Mouse (Mus musculus): ENCODE data around the gene Hoxc11. TPM values are rescaled to one million over a fixed set of nuclear protein-coding genes. Genes with fewer than 3 reads are reported as not detected.
A peak's percentile ranks its signal among the peaks of the same experiment; 100 is the strongest.

Hoxc11 gene
- polyA plus RNA-seq, 1 experiment from 2014 or later, result 0.06 TPM

- no peak overlapping the region for H3K9ac ChIP-seq (ENCODE audit: low read depth, low read length)
- H3K4me3 ChIP-seq (ENCODE audit: low read length), result peak overlapping the region; percentile 13; the same call in 1 of the 2 replicates
- peaks cover 98% of the 10 kb centered on the region for H3K27me3 ChIP-seq (replicated peaks; ENCODE audit: control insufficient read depth, insufficient read depth, low read length)
- H3K4me2 ChIP-seq (ENCODE audit: low read depth, low read length), result no peak overlapping the region
- no peaks in the 10 kb centered on the region for H3K36me3 ChIP-seq (ENCODE audit: control insufficient read depth, insufficient read depth, low read length)
- H3K4me1 ChIP-seq (ENCODE audit: control insufficient read depth, insufficient read depth, low read length), result no peaks in the 10 kb centered on the region
- no peak for ATAC-seq
- no peaks in the 10 kb centered on the region for H3K9me3 ChIP-seq (ENCODE audit: control insufficient read depth, low read length)
- 1% methylated on average over 27 of the region's 27 CpGs for WGBS
- H3K27ac ChIP-seq (ENCODE audit: low read length), result no peak overlapping the region
These were observed 19.3 kb upstream of the Hoxc11 start for GRCm38 (mm10) chr15:102934897-102935296.

DNA sequence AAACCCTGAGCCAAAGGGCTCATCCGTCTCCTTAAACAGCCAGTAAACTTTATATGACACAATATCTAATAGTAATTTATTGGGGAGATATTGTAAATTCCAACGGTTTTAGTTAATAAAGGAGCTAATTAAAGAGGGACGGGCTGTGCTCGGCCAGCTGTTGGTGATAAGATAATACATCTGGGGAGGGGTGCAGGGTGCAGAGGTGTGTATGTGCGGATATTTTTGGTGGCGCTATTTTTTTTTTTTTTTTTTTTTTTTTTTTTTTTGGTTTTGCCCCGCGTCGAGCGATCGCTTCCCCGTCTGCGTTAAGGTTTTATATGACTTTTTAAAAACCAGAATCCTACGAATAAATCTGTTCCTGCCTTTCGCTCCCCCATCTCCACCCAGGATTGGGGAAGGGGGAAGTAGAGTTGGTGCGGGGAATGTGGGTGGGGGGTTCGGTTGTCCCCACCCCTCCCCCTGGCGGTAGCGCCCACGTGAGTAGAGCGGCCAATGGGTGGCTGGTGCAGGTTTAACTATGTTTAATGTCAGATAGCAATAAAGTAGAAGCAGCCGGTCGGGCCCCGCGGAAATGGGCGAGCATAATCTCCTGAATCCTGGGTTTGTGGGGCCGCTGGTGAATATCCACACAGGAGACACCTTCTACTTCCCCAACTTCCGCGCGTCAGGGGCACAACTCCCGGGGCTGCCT lies 17.8 kb upstream of the Hoxc11 start, which contains the start of gene Hoxc12:
Gene Hoxc12, plus strand, starts transcription at position 479 of the 694 bp plus-strand sequence.
- 1% methylated on average over 31 of the region's 31 CpGs for WGBS
- Histone ChIP-seq H3K4me1 (ENCODE audit: control insufficient read depth, insufficient read depth, low read length) (no peaks in the 10 kb centered on the region), H3K36me3 (ENCODE audit: control insufficient read depth, insufficient read depth, low read length) (no peaks in the 10 kb centered on the region), H3K27ac (ENCODE audit: low read length) (no peak within 1 kb of the TSS), H3K4me2 (ENCODE audit: low read depth, low read length) (no peak within 1 kb of the TSS), H3K27me3 (replicated peaks; ENCODE audit: control insufficient read depth, insufficient read depth, low read length) (peaks cover 98% of the 10 kb centered on the region), H3K9me3 (ENCODE audit: control insufficient read depth, low read length) (no peaks in the 10 kb centered on the region), H3K9ac (ENCODE audit: low read depth, low read length) (no peak within 1 kb of the TSS), H3K4me3 (ENCODE audit: low read length) (no peak within 1 kb of the TSS; the same call in 1 of the 2 replicates)
- ATAC-seq, result no peak

DNA sequence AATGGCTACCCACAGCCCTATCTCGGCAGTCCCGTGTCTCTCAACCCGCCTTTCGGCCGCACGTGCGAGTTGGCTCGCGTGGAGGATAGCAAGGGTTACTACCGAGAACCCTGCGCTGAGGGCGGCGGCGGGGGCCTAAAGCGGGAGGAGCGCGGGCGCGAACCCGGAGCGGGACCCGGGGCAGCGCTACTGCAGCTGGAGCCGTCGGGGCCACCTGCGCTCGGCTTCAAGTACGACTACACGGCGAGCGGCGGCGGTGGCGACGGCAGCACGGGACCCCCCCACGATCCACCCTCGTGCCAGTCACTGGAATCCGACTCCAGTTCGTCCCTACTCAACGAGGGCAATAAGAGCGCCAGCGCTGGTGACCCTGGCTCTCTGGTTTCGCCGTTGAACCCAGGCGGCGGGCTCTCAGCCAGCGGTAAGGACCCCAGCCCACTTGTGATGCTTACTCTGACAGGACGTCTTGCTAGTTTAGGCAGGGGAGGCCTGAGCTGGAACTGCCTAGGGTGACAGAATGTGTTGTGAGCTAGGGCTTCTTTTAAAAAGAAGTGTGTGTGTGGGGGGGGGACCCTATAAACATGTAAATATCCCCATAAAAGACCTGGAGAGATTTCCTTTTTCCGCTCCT lies 17.1 kb upstream of the Hoxc11 start:
- 2% methylated on average over 50 of the region's 50 CpGs for WGBS
- no peak overlapping the region for H3K9ac ChIP-seq (ENCODE audit: low read depth, low read length)
- no peaks in the 10 kb centered on the region for H3K4me1 ChIP-seq (ENCODE audit: control insufficient read depth, insufficient read depth, low read length)
- no peaks in the 10 kb centered on the region for H3K9me3 ChIP-seq (ENCODE audit: control insufficient read depth, low read length)
- H3K4me2 ChIP-seq (ENCODE audit: low read depth, low read length), result no peak overlapping the region
- H3K27ac ChIP-seq (ENCODE audit: low read length), result no peak overlapping the region
- no peak overlapping the region; the same call in 1 of the 2 replicates for H3K4me3 ChIP-seq (ENCODE audit: low read length)
- H3K36me3 ChIP-seq (ENCODE audit: control insufficient read depth, insufficient read depth, low read length), result no peaks in the 10 kb centered on the region
- H3K27me3 ChIP-seq (replicated peaks; ENCODE audit: control insufficient read depth, insufficient read depth, low read length), result peaks cover 98% of the 10 kb centered on the region
- ATAC-seq, result no peak

GRCm38 (mm10) chr15:102939256-102940155 lies 14.7 kb upstream of the Hoxc11 start:
- WGBS, result 3% methylated on average over 34 of the region's 34 CpGs
- no peaks in the 10 kb centered on the region for H3K36me3 ChIP-seq (ENCODE audit: control insufficient read depth, insufficient read depth, low read length)
- H3K9ac ChIP-seq (ENCODE audit: low read depth, low read length), result no peak overlapping the region
- ATAC-seq, result no peak
- no peaks in the 10 kb centered on the region for H3K9me3 ChIP-seq (ENCODE audit: control insufficient read depth, low read length)
- H3K27me3 ChIP-seq (replicated peaks; ENCODE audit: control insufficient read depth, insufficient read depth, low read length), result peaks cover 93% of the 10 kb centered on the region
- H3K27ac ChIP-seq (ENCODE audit: low read length), result no peak overlapping the region
- no peak overlapping the region for H3K4me2 ChIP-seq (ENCODE audit: low read depth, low read length)
- H3K4me1 ChIP-seq (ENCODE audit: control insufficient read depth, insufficient read depth, low read length), result no peaks in the 10 kb centered on the region
- no peak overlapping the region for H3K4me3 ChIP-seq (ENCODE audit: low read length)

DNA sequence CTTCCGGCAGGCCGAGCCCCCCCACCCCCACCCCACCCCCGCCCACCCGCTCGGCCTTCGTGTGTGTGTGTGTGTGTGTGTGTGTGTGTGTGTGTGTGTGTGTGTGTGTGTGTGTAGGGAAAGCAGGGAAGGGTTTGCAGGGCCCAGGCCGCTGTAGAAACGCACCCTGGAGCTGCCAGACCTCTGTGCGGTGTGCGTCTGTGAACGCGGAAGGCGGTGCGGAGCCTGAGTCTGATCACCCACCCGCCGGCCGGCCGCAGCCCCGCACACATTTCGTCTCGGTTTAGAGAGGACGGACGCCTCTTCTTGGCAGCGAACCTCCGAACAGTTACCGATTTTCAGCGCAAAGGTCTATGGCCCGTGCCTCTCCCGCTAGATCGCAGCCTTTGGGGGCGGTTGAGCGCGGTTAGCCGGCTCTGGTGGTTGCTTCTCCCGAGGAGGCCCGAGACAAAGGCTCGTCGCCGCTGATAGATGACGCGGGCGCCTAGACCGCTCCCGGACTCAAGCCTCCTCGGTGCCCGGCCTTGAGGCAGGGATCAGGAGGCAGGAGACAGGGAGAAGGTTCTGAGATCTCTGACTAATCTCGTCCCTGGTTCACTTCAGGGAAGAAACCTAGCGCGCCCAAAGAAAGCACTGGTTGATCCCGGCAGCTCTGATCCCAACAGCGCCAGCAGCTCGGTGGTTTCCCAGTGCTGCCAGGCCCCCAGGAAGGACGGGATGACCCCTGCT lies 11.3 kb upstream of the Hoxc11 start:
- Histone ChIP-seq H3K4me3 (ENCODE audit: low read length) (no peak overlapping the region), H3K4me1 (ENCODE audit: control insufficient read depth, insufficient read depth, low read length) (no peaks in the 10 kb centered on the region), H3K27me3 (replicated peaks; ENCODE audit: control insufficient read depth, insufficient read depth, low read length) (peaks cover 91% of the 10 kb centered on the region), H3K9me3 (ENCODE audit: control insufficient read depth, low read length) (no peaks in the 10 kb centered on the region), H3K27ac (ENCODE audit: low read length) (no peak overlapping the region), H3K9ac (ENCODE audit: low read depth, low read length) (no peak overlapping the region), H3K4me2 (ENCODE audit: low read depth, low read length) (no peak overlapping the region), H3K36me3 (ENCODE audit: control insufficient read depth, insufficient read depth, low read length) (no peaks in the 10 kb centered on the region)
- under 1% methylated on average over 52 of the region's 53 CpGs for WGBS
- ATAC-seq, result no peak

- 5% methylated on average over 5 of the region's 5 CpGs for WGBS
- no peaks in the 10 kb centered on the region for H3K9me3 ChIP-seq (ENCODE audit: control insufficient read depth, low read length)
- H3K36me3 ChIP-seq (ENCODE audit: control insufficient read depth, insufficient read depth, low read length), result no peaks in the 10 kb centered on the region
- H3K27ac ChIP-seq (ENCODE audit: low read length), result no peak overlapping the region
- H3K4me2 ChIP-seq (ENCODE audit: low read depth, low read length), result no peak overlapping the region
- H3K4me1 ChIP-seq (ENCODE audit: control insufficient read depth, insufficient read depth, low read length), result no peaks in the 10 kb centered on the region
- peaks cover 91% of the 10 kb centered on the region for H3K27me3 ChIP-seq (replicated peaks; ENCODE audit: control insufficient read depth, insufficient read depth, low read length)
- no peak overlapping the region for H3K4me3 ChIP-seq (ENCODE audit: low read length)
- no peak for ATAC-seq
- no peak overlapping the region for H3K9ac ChIP-seq (ENCODE audit: low read depth, low read length)
These were observed 10.8 kb upstream of the Hoxc11 start for GRCm38 (mm10) chr15:102943468-102943813.

- 10% methylated on average over 22 of the region's 22 CpGs for WGBS
- H3K4me3 ChIP-seq (ENCODE audit: low read length), result no peak overlapping the region
These were observed 8.8 kb upstream of the Hoxc11 start for GRCm38 (mm10) chr15:102945185-102946077.

DNA sequence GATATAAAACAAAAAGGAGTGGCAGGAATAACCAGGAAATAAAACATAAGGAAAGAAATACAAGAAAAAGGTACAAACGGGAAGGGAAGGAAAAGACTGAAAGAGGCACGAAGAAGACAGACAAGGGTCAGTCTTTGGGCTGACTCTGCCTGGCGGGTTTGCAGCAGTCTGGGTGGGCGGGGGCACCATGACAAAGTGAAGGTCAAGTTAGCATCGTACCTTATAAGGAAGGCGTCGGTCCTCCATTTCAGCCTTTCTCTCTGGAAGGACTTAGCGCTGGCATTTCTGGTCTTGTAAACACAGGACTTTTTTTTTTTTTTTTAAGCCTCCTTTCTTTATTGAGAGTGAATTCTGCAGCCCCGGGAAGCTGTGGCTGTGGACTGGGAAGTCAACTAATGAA lies 7.0 kb upstream of the Hoxc11 start:
- Histone ChIP-seq H3K4me2 (ENCODE audit: low read depth, low read length) (no peak overlapping the region), H3K9ac (ENCODE audit: low read depth, low read length) (no peak overlapping the region)

More at GRCm38 (mm10) chr15:102945185-102946077, 8.8 kb upstream of the Hoxc11 start:
- no peak overlapping the region for H3K27ac ChIP-seq (ENCODE audit: low read length)
- H3K36me3 ChIP-seq (ENCODE audit: control insufficient read depth, insufficient read depth, low read length), result no peaks in the 10 kb centered on the region
- no peak overlapping the region for H3K9ac ChIP-seq (ENCODE audit: low read depth, low read length)
- peaks cover 90% of the 10 kb centered on the region for H3K27me3 ChIP-seq (replicated peaks; ENCODE audit: control insufficient read depth, insufficient read depth, low read length)
- H3K4me2 ChIP-seq (ENCODE audit: low read depth, low read length), result no peak overlapping the region
- no peaks in the 10 kb centered on the region for H3K4me1 ChIP-seq (ENCODE audit: control insufficient read depth, insufficient read depth, low read length)
- ATAC-seq, result no peak
- H3K9me3 ChIP-seq (ENCODE audit: control insufficient read depth, low read length), result no peaks in the 10 kb centered on the region

More for the DNA sequence above, 7.0 kb upstream of the Hoxc11 start:
- Histone ChIP-seq H3K27ac (ENCODE audit: low read length) (no peak overlapping the region), H3K4me1 (ENCODE audit: control insufficient read depth, insufficient read depth, low read length) (no peaks in the 10 kb centered on the region), H3K27me3 (replicated peaks; ENCODE audit: control insufficient read depth, insufficient read depth, low read length) (peaks cover 88% of the 10 kb centered on the region), H3K36me3 (ENCODE audit: control insufficient read depth, insufficient read depth, low read length) (no peaks in the 10 kb centered on the region), H3K4me3 (ENCODE audit: low read length) (no peak overlapping the region), H3K9me3 (ENCODE audit: control insufficient read depth, low read length) (no peaks in the 10 kb centered on the region)
- 2% methylated on average over 9 of the region's 9 CpGs for WGBS
- no peak for ATAC-seq

Data from intestine, embryonic 16.5 days (tissue).